Mouse (Mus musculus): ENCODE data around the gene Basp1. TPM values are rescaled to one million over a fixed set of nuclear protein-coding genes. Genes with fewer than 3 reads are reported as not detected.

Gene Basp1
- polyA plus RNA-seq, 1 experiment from 2014 or later: 213 TPM

GRCm38 (mm10) chr15:25330946-25331345, 82.6 kb downstream of the Basp1 start:
- Histone ChIP-seq H3K4me3 (ENCODE audit: low read depth, low read length) (no peak overlapping the region), H3K9ac (ENCODE audit: low read depth, low read length) (no peak overlapping the region), H3K27ac (ENCODE audit: low read length) (no peak overlapping the region), H3K4me2 (ENCODE audit: low read length) (no peak overlapping the region), H3K36me3 (ENCODE audit: control insufficient read depth, insufficient read depth, low read length) (no peaks in the 10 kb centered on the region), H3K9me3 (replicated peaks; ENCODE audit: control insufficient read depth, low read length, poor library complexity, severe bottlenecking) (no peaks in the 10 kb centered on the region), H3K4me1 (ENCODE audit: control insufficient read depth, insufficient read depth, low read length) (no peaks in the 10 kb centered on the region), H3K27me3 (ENCODE audit: control insufficient read depth, insufficient read depth, low read depth, low read length) (no peaks in the 10 kb centered on the region)
- no peak for ATAC-seq
- 55% methylated on average over 4 of the region's 4 CpGs for WGBS

- Histone ChIP-seq H3K4me2 (ENCODE audit: low read length) (no peak overlapping the region), H3K27ac (ENCODE audit: low read length) (no peak overlapping the region), H3K36me3 (ENCODE audit: control insufficient read depth, insufficient read depth, low read length) (no peaks in the 10 kb centered on the region), H3K9ac (ENCODE audit: low read depth, low read length) (no peak overlapping the region), H3K4me3 (ENCODE audit: low read depth, low read length) (no peak overlapping the region), H3K9me3 (replicated peaks; ENCODE audit: control insufficient read depth, low read length, poor library complexity, severe bottlenecking) (no peaks in the 10 kb centered on the region), H3K4me1 (ENCODE audit: control insufficient read depth, insufficient read depth, low read length) (no peaks in the 10 kb centered on the region), H3K27me3 (ENCODE audit: control insufficient read depth, insufficient read depth, low read depth, low read length) (no peaks in the 10 kb centered on the region)
- WGBS: 86% methylated on average over 2 of the region's 2 CpGs
- ATAC-seq: no peak
Observed at GRCm38 (mm10) chr15:25322601-25323000, 91.0 kb downstream of the Basp1 start.

- H3K4me2 ChIP-seq (ENCODE audit: low read length): no peak overlapping the region
- H3K4me1 ChIP-seq (ENCODE audit: control insufficient read depth, insufficient read depth, low read length): no peaks in the 10 kb centered on the region
- H3K4me3 ChIP-seq (ENCODE audit: low read depth, low read length): no peak overlapping the region
- no peaks in the 10 kb centered on the region for H3K9me3 ChIP-seq (replicated peaks; ENCODE audit: control insufficient read depth, low read length, poor library complexity, severe bottlenecking)
- H3K27ac ChIP-seq (ENCODE audit: low read length): no peak overlapping the region
- H3K9ac ChIP-seq (ENCODE audit: low read depth, low read length): no peak overlapping the region
- H3K27me3 ChIP-seq (ENCODE audit: control insufficient read depth, insufficient read depth, low read depth, low read length): no peaks in the 10 kb centered on the region
- no peaks in the 10 kb centered on the region for H3K36me3 ChIP-seq (ENCODE audit: control insufficient read depth, insufficient read depth, low read length)
- no peak for ATAC-seq
- WGBS: 90% methylated on average over 3 of the region's 3 CpGs
Observed at GRCm38 (mm10) chr15:25322111-25322510, 91.5 kb downstream of the Basp1 start.

- H3K4me3 ChIP-seq (ENCODE audit: low read depth, low read length): no peak overlapping the region
- no peak for ATAC-seq
- no peak overlapping the region for H3K27ac ChIP-seq (ENCODE audit: low read length)
- H3K9me3 ChIP-seq (replicated peaks; ENCODE audit: control insufficient read depth, low read length, poor library complexity, severe bottlenecking): no peaks in the 10 kb centered on the region
- H3K4me1 ChIP-seq (ENCODE audit: control insufficient read depth, insufficient read depth, low read length): no peaks in the 10 kb centered on the region
- H3K27me3 ChIP-seq (ENCODE audit: control insufficient read depth, insufficient read depth, low read depth, low read length): no peaks in the 10 kb centered on the region
- 88% methylated on average over 4 of the region's 4 CpGs for WGBS
- no peaks in the 10 kb centered on the region for H3K36me3 ChIP-seq (ENCODE audit: control insufficient read depth, insufficient read depth, low read length)
- H3K9ac ChIP-seq (ENCODE audit: low read depth, low read length): no peak overlapping the region
- no peak overlapping the region for H3K4me2 ChIP-seq (ENCODE audit: low read length)
Observed at GRCm38 (mm10) chr15:25321636-25322035, 91.9 kb downstream of the Basp1 start.

DNA sequence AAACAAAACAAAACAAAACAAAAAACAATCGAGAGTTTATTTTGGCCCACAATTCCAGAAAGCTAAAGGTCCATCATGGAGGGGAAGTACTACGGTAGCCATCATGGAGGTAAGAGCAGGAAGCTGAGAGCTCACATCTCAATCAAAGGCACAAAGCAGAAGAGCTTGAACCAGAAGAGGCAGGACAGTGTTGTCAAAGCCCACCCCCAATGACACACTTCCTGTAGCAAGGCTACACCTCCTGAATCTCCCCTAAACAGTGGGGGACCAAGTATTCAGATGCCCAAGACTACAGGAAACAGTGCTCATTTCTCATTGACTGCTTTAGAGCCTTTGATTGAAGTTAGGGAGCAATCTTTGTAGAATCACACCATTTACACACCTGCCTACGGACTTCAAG, 99.1 kb downstream of the Basp1 start:
- 93% methylated on average over 3 of the region's 3 CpGs for WGBS
- H3K4me1 ChIP-seq (ENCODE audit: control insufficient read depth, insufficient read depth, low read length): no peaks in the 10 kb centered on the region

More for the DNA sequence above, 99.1 kb downstream of the Basp1 start:
- H3K9me3 ChIP-seq (replicated peaks; ENCODE audit: control insufficient read depth, low read length, poor library complexity, severe bottlenecking): no peaks in the 10 kb centered on the region
- no peaks in the 10 kb centered on the region for H3K36me3 ChIP-seq (ENCODE audit: control insufficient read depth, insufficient read depth, low read length)
- H3K9ac ChIP-seq (ENCODE audit: low read depth, low read length): no peak overlapping the region
- no peak for ATAC-seq
- no peaks in the 10 kb centered on the region for H3K27me3 ChIP-seq (ENCODE audit: control insufficient read depth, insufficient read depth, low read depth, low read length)
- H3K4me2 ChIP-seq (ENCODE audit: low read length): no peak overlapping the region
- H3K27ac ChIP-seq (ENCODE audit: low read length): no peak overlapping the region
- H3K4me3 ChIP-seq (ENCODE audit: low read depth, low read length): no peak overlapping the region

Other genes starting within 250 kb of the Basp1 start
- 26.8 and 28.8 TPM in 2 replicates for gene Myo10, start 208.8 kb upstream of the Basp1 start, polyA plus RNA-seq (2015; fragmentation: Nextera tagmentation; extraction: Ambion mirVana)

Data from midbrain, embryonic 16.5 days (tissue).